Mouse (Mus musculus): ENCODE measurements around the gene Lypla2. TPM values are rescaled to one million over a fixed set of nuclear protein-coding genes. Genes with fewer than 3 reads are reported as not detected.
A peak's percentile ranks its signal among the peaks of the same experiment; 100 is the strongest.
"Not testable (repeated sequence)": the region's sequence is repeated elsewhere in the genome, so short reads cannot be mapped to it uniquely, and the experiment has no call there.

Gene Lypla2
- total RNA-seq, 2 experiments from 2014 or later: 57.1 to 57.9 TPM

DNA sequence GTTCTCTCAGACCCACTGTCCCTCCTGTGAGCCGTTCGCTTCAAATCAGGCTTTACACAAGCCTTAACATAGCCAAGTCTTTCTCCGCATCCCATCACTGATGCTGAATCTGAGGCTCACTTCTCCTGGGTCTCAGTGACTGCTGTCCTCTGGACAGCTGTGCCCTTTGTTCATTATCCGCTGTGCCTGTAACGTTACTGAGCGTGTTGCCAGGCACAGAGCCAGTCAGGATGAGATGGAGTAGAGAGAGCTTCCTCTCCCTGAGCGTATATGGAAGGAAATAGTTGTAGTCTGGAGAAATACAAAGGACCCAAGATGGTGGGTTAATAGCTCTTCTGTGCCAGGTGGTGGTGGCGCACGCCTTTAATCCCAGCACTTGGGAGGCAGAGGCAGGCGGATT, 23.0 kb downstream of the Lypla2 start:
- DNase-seq: no peak

DNA sequence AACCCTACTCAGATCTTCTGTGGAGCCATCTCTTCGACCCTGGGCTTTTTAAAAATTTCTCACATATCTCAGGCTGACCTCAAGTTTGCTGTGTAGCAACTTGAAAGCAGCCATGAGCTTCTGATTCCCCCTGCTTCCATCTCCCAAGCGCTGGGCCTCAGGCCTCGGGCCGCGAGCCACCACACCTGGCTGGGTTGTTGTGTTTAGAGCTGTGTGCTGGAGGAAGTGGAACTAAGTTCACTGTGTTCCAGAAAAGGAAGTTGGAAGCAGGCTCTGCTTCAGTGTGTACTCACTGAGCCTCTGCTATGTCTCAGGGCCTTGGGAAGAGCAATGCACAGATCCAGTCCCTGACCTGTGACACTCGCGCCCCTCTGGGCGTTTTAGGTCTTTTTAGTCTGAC, 24.3 kb downstream of the Lypla2 start:
- no peak for DNase-seq

DNA sequence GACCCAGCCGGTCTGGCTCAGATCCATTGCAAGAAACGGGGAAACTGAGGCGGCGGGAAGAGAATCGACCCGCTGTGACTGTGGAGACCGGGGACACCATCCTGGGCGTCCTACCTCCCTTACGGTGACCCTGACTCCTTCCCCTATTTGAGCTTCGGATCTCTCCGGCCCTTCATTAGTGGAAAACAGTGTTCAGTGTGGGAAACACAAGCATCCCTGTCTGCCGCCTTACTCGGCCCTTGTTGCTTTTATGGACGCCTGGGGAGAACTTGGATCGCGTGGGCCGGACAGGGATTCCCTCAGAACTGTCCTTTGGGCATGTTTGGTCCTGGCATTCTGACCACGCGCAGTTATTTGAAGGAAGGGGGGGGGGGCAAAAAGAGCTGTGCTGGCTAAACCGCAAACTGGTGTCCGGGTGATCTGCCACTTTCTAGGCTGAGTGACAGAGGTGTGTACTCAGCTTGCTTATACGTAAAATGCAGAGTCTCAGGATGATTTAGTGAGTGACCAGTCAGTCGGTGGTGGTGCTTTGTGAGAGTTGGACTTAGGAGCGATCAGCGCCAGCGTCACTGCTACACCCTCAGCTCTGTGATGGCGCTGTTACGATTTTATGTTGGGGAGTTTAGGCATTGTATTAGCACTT, 25.6 kb downstream of the Lypla2 start:
- DNase-seq: no peak

DNA sequence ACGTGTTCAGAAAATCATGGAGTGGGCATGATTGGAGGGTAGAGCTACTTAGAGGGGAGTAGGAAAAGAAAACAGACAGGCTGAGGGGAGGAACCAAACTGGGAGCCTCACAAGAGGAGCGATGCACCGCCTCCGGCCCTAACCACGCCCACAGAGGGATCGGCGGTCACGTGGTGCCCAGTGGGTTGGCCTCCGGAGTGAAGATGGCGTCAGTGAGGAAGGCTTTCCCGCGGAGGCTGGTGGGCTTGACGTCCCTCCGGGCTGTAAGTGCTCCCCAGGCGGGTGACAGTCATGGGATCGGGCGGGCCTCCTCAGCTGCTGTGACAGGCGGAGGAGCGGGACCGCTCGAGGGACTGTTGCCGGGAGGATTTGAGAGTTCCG, 26.2 kb downstream of the Lypla2 start, which contains the start of gene Hmgcl:
Hmgcl (plus strand) TSS at position 171 of the 381 bp plus-strand sequence.
- peak; percentile 98 for DNase-seq

GRCm38 (mm10) chr4:135945706-135946105, 26.7 kb downstream of the Lypla2 start:
- no peak for DNase-seq

DNA sequence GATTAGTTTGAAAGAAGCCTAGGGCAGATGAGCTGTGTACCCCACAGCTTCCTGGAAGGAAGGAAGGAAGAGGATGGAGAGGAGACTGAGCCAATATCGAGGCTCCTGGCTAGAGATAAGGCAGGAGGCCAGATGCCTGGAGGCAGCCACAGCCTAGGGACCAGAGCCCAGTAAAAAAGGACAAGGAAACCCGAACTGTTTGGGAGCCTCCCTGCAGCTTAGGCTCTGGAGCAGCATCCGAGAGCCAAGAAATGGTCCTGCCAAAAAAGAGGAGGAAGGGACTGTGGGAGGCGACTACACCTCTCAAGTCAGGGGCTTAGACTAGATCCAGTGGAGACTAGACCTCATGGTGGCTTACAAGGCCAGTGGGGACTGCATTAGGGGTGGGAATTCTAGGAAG, 29.0 kb downstream of the Lypla2 start:
- no peak for DNase-seq

GRCm38 (mm10) chr4:135942193-135942592, 30.2 kb downstream of the Lypla2 start:
- DNase-seq: no peak

DNA sequence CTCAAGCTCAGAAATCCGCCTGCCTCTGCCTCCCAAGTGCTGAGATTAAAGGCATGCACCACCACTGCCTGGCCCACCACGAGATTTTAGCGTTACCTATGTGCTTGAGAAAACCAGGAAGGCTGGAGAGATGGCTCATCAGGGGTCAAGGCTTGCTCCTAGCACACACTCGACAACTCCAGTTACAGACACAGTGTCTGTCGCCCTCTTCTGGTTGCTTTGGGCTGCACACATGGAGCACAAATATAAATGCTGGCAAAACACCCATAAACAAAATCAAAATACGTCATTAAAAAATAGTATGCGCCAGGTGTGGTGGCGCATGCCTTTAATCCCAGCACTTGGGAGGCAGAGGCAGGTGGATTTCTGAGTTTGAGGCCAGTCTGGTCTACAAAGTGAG, 31.4 kb downstream of the Lypla2 start:
- not testable (repeated sequence) for DNase-seq

DNA sequence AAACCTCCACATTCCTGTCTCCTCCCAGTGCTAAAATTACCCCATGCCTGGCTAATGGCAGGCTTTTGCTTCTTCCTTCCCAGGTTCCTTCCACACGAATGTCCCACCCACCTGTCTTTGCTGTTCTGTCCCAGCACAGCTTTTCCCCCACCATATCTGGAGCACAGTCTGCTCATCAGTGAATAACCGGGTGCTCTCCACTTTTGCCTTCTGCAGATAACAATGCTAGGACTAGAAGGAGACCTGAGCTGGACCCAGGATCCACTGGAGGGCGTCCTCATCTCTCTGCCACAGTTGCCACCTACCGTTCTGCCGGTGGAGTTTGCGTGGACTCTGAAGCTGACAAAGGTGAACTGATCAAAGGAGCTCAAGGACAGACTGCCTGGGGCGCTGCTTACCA, 33.6 kb downstream of the Lypla2 start:
- no peak for DNase-seq

GRCm38 (mm10) chr4:135935502-135935901, 36.9 kb downstream of the Lypla2 start:
- DNase-seq: peak; percentile 55

GRCm38 (mm10) chr4:135934708-135935500, 37.5 kb downstream of the Lypla2 start:
- no peak for DNase-seq

GRCm38 (mm10) chr4:135931832-135932231, 40.6 kb downstream of the Lypla2 start:
- no peak for DNase-seq

DNA sequence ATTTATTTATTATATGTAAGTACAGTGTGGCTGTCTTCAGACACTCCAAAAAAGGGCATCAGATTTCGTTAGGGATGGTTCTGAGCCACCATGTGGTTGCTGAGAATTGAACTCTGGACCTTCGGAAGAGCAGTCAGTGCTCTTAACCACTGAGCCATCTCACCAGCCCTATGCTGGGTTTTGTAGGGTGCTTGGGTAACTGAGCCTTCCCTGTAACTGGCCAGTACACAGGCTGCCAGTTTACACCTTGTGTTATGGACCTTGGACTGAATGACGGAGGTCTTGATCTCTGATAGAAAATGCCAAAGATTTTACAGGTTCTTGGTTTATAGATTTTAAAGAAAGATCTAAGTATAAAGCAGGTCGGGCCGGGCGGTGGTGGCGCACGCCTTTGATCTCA, 42.2 kb downstream of the Lypla2 start:
- no peak for DNase-seq

DNA sequence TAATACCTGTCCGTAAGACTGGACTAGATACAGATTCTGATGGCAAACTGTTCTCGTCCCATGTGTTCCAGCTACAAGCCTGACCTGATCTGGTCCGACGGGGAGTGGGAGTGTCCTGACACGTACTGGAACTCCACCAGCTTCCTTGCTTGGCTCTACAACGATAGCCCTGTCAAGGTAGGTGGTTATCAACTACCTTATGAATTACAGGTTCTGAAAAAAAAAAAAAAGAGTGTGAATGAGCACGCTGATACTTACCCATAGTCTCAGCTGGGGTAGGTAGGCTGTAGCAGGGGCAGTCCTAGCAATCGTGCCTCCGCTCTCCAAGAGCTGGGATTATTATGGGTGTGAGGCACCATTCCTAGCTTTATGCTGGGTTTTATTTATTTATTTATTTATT, 42.6 kb downstream of the Lypla2 start:
- DNase-seq: no peak

DNA sequence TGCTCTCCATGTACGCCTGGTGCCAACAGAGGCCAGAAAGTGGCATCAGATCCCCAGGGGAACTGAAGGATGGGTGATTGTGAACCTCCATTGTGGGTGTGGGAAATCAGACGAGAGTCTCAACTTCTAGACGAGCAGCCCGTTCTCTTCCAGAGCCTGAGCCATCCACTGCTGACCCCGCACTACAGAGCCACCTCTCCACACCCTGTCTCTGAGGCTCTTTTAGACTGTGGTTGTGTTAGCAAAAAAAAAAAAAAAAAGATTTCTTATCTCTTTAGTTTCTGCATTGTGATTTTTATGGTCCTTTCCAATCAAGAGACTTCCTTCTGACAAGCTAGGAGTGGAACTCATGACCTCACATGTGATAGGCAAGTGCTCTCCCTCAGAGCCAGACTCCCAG, 43.0 kb downstream of the Lypla2 start:
- DNase-seq: no peak

DNA sequence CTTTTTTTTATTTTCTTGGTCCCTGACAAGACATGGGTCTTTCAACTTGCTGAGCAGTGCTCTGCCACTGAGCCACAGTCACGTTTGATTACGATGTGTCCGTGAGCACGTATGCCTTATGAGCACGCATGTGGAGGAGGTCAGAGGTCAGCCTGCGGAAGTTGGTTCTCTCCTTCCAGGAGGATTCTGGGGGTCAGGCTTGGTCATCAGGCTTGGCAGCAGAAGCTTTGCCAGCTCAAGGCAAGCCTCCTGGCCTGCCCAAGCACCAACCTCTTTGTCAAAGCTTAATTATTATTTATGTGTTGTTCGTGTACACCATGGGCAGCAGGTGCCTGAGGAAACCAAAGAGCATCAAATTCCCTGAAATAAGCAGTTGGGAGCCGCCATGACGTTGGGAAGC, 44.0 kb downstream of the Lypla2 start:
- no peak for DNase-seq

DNA sequence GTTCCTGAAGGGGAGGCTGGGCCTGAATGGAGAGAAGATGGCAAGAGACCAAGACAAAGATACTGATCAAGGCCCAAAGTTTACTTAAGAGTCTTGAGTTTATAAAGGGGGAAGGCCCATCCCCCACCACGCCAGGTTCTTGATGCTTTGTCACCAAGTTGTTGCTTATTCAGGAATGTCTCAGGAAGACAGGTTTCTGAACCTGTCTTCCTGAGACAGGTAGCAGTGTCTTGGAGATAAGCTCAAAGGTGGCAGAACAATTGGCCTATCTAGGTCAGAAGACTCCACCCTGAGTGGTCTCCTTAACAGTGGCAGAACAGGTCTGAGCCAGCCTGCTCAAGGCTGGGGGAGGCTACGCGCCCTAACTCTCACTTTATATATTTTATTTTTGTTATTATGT, 45.6 kb downstream of the Lypla2 start:
- DNase-seq: no peak

- no peak for DNase-seq
Observed at GRCm38 (mm10) chr4:135926195-135926808, 46.1 kb downstream of the Lypla2 start.

DNA sequence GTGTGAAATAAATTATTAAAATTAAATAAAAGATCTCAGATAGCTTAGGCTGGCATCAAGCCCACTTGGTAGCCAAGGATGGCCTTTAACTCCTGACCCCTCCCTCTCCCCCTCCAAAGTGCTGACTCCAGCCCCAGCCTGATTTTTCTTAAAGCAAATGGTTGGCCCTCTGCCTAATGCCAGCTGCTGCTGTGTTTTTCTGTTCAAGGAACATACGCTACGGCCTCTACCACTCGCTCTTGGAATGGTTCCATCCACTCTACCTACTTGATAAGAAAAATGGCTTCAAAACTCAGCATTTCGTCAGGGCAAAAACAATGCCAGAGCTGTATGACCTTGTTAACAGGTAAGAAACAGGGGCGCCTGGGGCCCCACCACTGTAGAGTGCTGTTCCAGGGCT, 47.1 kb downstream of the Lypla2 start:
- no peak for DNase-seq

DNA sequence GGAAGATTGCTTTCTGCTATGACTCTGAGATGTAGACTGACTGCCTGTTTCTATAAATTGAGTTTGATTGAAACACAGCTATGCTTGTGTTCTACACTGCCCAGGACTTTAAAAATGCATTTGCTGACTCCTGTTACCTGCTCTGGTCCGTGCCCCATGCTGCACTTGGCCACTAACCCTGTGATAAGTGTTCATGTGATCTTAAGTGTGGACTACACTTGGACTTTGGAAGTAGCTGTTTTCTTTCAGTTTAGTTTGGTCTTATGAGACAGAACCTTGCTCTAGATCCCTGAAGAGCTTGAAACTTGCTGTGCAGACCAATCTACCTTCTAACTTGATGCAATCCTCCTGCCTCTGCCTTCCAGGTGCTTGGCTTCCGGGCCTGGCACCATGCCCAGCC, 48.0 kb downstream of the Lypla2 start:
- no peak for DNase-seq

DNA sequence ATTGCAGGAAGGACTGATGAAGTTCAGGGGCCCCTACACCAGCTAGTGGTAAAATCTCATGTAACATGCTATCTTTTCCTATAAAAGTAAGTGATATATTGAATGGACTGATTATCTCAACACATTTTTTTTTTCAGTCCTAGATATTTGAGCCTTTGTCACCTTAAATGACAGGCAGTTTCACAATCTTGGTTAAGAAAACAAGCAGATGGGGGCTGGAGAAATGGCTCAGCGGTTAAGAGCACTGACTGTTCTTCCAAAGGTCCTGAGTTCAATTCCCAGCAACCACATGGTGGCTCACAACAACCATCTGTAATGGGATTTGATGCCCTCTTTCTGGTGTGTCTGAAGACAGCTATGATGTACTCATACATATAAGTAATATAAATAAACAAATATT, 50.2 kb downstream of the Lypla2 start:
- DNase-seq: no peak

GRCm38 (mm10) chr4:135921257-135922120, 50.9 kb downstream of the Lypla2 start:
- DNase-seq: peak; percentile 66

Data from adrenal gland, postnatal 10 days (tissue).